Mouse (Mus musculus) megakaryocyte, embryonic 14.5 days (primary cell): Measurements from ENCODE around the gene Mtx3. TPM values are rescaled to one million over a fixed set of nuclear protein-coding genes. Genes with fewer than 3 reads are reported as not detected.

Experiments used
- H3K27me3 ChIP-seq: replicated peaks from 2 replicates; pipeline ENCODE3; 2012; ENCODE audit warnings: inconsistent platforms
- H3K36me3 ChIP-seq: replicated peaks from 2 replicates; pipeline ENCODE3; 2012; ENCODE audit warnings: low read length, inconsistent platforms, mixed read lengths
- H3K4me1 ChIP-seq: 2 replicates; pipeline ENCODE4 v1.6.1; 2012; ENCODE audit warnings: inconsistent platforms
- H3K4me3 ChIP-seq: replicated peaks from 2 replicates; pipeline ENCODE3; 2012; ENCODE audit warnings: moderate library complexity, mild to moderate bottlenecking, inconsistent platforms
- H3K9me3 ChIP-seq: 2 replicates; pipeline ENCODE4 v1.6.1; 2012; ENCODE audit warnings: inconsistent platforms
- FLI1 ChIP-seq: IDR thresholded peaks from 2 replicates; pipeline ENCODE4 v1.6.1; 2012; ENCODE audit warnings: low read length, inconsistent platforms, mixed read lengths
- GATA1 ChIP-seq: IDR thresholded peaks from 3 replicates; pipeline ENCODE4 v1.6.1; 2012; ENCODE audit warnings: mixed read lengths, low read length, inconsistent platforms, borderline replicate concordance
- polyA plus RNA-seq: library from polyadenylated mRNA; stranded (reverse); fragments of >175 nt; gene quantifications from 2 replicates; pipeline ENCODE4 v1.2.3, GENCODE M21; 2012; ENCODE audit warnings: low replicate concordance; ENCODE audit not compliant: insufficient read depth

Gene Mtx3
- polyA plus RNA-seq, 1 experiment = 0.29 TPM

DNA sequence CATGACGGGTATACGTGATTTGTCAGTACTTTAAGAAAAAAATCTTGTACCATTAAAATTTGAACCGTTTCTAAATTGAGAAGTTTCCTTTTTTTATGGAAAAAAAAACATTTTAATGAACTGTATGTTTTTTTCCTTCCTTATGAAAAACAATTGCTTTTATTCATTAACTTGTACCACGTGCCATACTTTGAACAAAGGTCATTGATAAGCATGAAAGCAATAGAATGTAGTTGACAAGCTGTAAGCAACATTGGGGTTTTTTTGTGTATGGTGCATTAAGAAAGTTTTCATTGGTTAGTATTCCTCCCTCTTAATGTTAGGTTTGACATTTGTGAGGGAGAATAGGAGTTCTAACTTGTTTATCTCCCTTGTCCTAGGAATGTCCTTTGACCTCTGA lies 1.9 kb downstream of the Mtx3 start:
- Histone ChIP-seq H3K4me3 (no peak overlapping the region), H3K4me1 (peaks cover 4% of the 10 kb centered on the region; the same call in 1 of the 2 replicates), H3K36me3 (peaks cover 48% of the 10 kb centered on the region), H3K9me3 (no peaks in the 10 kb centered on the region), H3K27me3 (no peaks in the 10 kb centered on the region)
- TF ChIP-seq GATA1 (no peak), FLI1 (no peak)

- Histone ChIP-seq H3K36me3 (peaks cover 51% of the 10 kb centered on the region), H3K9me3 (no peaks in the 10 kb centered on the region), H3K4me1 (peaks cover 4% of the 10 kb centered on the region; the same call in 1 of the 2 replicates), H3K27me3 (no peaks in the 10 kb centered on the region), H3K4me3 (no peak overlapping the region)
- TF ChIP-seq FLI1 = no peak
- TF ChIP-seq GATA1 = no peak
These were observed 2.8 kb downstream of the Mtx3 start for GRCm38 (mm10) chr13:92847336-92847735.

- H3K4me1 ChIP-seq = peaks cover 4% of the 10 kb centered on the region; the same call in 1 of the 2 replicates
- H3K27me3 ChIP-seq = no peaks in the 10 kb centered on the region
- H3K9me3 ChIP-seq = no peaks in the 10 kb centered on the region
- TF ChIP-seq FLI1 (no peak), GATA1 (no peak)
- H3K36me3 ChIP-seq = peaks cover 56% of the 10 kb centered on the region
- H3K4me3 ChIP-seq = no peak overlapping the region
These were observed 3.4 kb downstream of the Mtx3 start for GRCm38 (mm10) chr13:92848002-92848401.

DNA sequence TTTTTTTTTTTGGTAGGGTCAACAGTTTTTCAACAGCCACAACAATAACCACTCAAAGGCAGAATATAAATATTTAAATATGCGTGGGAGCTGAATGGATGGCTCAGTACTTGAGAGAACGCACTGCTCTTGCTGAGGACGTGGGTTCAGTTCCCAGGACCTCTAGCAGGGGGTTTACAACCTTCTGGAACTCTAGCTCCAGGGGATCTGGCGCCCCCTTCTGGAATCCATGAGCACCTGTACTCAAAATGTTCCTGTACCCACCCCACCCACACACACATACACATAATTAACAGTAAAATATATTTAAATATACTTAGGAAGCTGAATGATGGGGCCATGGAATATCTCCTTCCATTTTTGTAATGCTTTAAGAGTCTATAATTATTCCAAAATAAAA lies 11.3 kb downstream of the Mtx3 start:
- no peak for TF ChIP-seq FLI1
- TF ChIP-seq GATA1 = no peak
- Histone ChIP-seq H3K27me3 (no peaks in the 10 kb centered on the region), H3K4me3 (no peak overlapping the region), H3K36me3 (peaks cover 29% of the 10 kb centered on the region), H3K4me1 (peaks cover 23% of the 10 kb centered on the region), H3K9me3 (no peaks in the 10 kb centered on the region)

- TF ChIP-seq GATA1 (no peak), FLI1 (no peak)
- Histone ChIP-seq H3K4me1 (peaks cover 36% of the 10 kb centered on the region), H3K9me3 (no peaks in the 10 kb centered on the region), H3K27me3 (peaks cover 4% of the 10 kb centered on the region), H3K4me3 (no peak overlapping the region), H3K36me3 (peaks cover 9% of the 10 kb centered on the region)
These were observed 14.2 kb downstream of the Mtx3 start for GRCm38 (mm10) chr13:92858808-92859207.

- H3K9me3 ChIP-seq = no peaks in the 10 kb centered on the region
- peaks cover 37% of the 10 kb centered on the region for H3K4me1 ChIP-seq
- no peak overlapping the region for H3K4me3 ChIP-seq
- peaks cover 6% of the 10 kb centered on the region for H3K27me3 ChIP-seq
- peaks cover 3% of the 10 kb centered on the region for H3K36me3 ChIP-seq
- TF ChIP-seq FLI1 (no peak), GATA1 (no peak)
These were observed 15.4 kb downstream of the Mtx3 start for GRCm38 (mm10) chr13:92859959-92860358.

GRCm38 (mm10) chr13:92865358-92865757 lies 20.8 kb downstream of the Mtx3 start:
- peaks cover 15% of the 10 kb centered on the region for H3K4me1 ChIP-seq
- H3K27me3 ChIP-seq = peaks cover 17% of the 10 kb centered on the region
- no peaks in the 10 kb centered on the region for H3K36me3 ChIP-seq
- H3K9me3 ChIP-seq = no peaks in the 10 kb centered on the region
- TF ChIP-seq FLI1 (no peak), GATA1 (no peak)
- H3K4me3 ChIP-seq = no peak overlapping the region

DNA sequence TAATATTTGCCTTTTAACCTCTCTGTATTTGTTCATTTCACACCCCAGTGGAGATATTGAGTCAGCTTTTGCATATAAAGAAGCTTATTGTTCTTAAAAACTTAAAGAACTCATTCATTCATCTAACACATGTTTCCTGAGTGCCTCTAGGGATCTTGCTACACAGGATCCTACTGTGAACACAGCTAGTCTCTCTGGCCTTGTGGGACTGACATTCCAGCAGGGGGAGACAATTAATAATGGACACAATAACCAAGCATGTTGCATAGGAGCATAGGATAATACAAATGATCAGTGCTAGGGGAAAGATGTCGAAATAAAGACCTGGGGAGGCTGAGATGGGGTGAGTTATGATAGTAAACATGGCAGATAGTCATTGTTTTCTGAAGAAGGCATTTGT lies 22.1 kb downstream of the Mtx3 start:
- H3K27me3 ChIP-seq = peaks cover 15% of the 10 kb centered on the region
- no peak overlapping the region for H3K4me3 ChIP-seq
- no peak for TF ChIP-seq FLI1
- no peak for TF ChIP-seq GATA1
- peaks cover 7% of the 10 kb centered on the region; the same call in 1 of the 2 replicates for H3K4me1 ChIP-seq
- H3K9me3 ChIP-seq = no peaks in the 10 kb centered on the region
- H3K36me3 ChIP-seq = no peaks in the 10 kb centered on the region

- Histone ChIP-seq H3K36me3 (no peaks in the 10 kb centered on the region), H3K9me3 (no peaks in the 10 kb centered on the region), H3K4me1 (no peaks in the 10 kb centered on the region), H3K4me3 (no peak overlapping the region), H3K27me3 (no peaks in the 10 kb centered on the region)
- TF ChIP-seq GATA1 (no peak), FLI1 (no peak)
These were observed 35.0 kb downstream of the Mtx3 start for GRCm38 (mm10) chr13:92879514-92879913.

- TF ChIP-seq GATA1 (no peak), FLI1 (no peak)
- Histone ChIP-seq H3K9me3 (no peaks in the 10 kb centered on the region), H3K36me3 (no peaks in the 10 kb centered on the region), H3K27me3 (no peaks in the 10 kb centered on the region), H3K4me3 (no peak overlapping the region), H3K4me1 (no peaks in the 10 kb centered on the region)
These were observed 35.4 kb downstream of the Mtx3 start for GRCm38 (mm10) chr13:92879933-92880332.

DNA sequence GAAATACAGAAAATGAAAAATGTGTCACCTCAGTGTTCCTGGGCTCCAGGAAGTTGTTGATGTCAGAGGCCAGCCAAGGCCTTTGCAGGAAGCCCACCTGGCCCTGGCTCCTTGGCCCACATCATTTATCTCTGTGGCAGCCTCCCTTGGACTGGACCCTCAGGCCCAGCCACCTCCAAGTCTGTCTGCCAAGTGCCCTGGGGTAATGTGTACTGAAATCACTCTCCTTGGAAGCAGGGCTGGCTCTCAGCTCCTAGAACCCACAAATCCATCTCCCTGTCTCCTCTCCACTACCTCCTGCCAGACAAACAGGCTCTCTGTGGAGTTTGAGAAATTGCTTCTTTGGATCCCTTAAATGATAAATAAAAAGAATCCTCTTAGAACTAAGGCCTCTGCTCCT lies 36.0 kb downstream of the Mtx3 start:
- TF ChIP-seq GATA1 = no peak
- no peak for TF ChIP-seq FLI1
- Histone ChIP-seq H3K36me3 (no peaks in the 10 kb centered on the region), H3K9me3 (no peaks in the 10 kb centered on the region), H3K27me3 (no peaks in the 10 kb centered on the region), H3K4me1 (no peaks in the 10 kb centered on the region), H3K4me3 (no peak overlapping the region)
